Mouse (Mus musculus): Measurements from ENCODE around the gene Zpbp. TPM values are rescaled to one million over a fixed set of nuclear protein-coding genes. Genes with fewer than 3 reads are reported as not detected.
A peak's percentile ranks its signal among the peaks of the same experiment; 100 is the strongest.

Zpbp gene
- polyA plus RNA-seq (2016; fragmentation: Nextera tagmentation; extraction: Ambion mirVana): 0.49 and 0.59 TPM in 2 replicates

- H3K9me3 ChIP-seq: no peaks in the 10 kb centered on the region
- peak; percentile 97 for ATAC-seq (ENCODE audit: low FRiP score)
- H3K36me3 ChIP-seq (replicated peaks): no peaks in the 10 kb centered on the region
- H3K27ac ChIP-seq: peak within 1 kb of the TSS; percentile 38
- 2% methylated on average over 66 of the region's 66 CpGs for WGBS
- H3K4me1 ChIP-seq: no peaks in the 10 kb centered on the region
- H3K4me3 ChIP-seq (replicated peaks): peak within 1 kb of the TSS; percentile 54
- peak within 1 kb of the TSS; percentile 51 for H3K9ac ChIP-seq
- peak within 1 kb of the TSS; percentile 59 for H3K4me2 ChIP-seq
- no peaks in the 10 kb centered on the region for H3K27me3 ChIP-seq
Observed at GRCm38 (mm10) chr11:11461635-11462560, at the start of gene Zpbp, which contains the start of gene Spata48. TSS of gene Zpbp (minus strand) at chr11:11462408. TSS of gene Spata48 (plus strand) at chr11:11462094.

DNA sequence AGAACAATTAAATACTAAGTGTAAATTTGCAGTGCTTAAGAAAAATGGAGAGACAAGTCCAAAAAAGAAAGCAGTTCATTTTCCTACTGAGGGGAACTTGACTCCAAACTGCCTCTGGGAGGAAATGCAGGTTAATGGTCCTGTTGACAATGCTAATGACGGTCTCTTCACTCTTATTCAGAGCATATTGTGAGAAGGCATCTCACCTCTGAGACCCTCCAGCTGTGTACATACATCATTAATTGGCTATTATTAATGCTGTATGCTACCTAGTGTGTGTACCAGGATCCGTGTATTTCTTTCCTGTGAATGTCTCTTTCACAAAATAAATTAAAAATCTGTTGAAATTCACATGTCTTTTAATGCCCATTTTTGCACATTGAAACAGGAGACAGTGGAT lies 47.2 kb upstream of the Zpbp start:
- no peak overlapping the region for H3K4me3 ChIP-seq (replicated peaks)
- H3K9me3 ChIP-seq: no peaks in the 10 kb centered on the region
- no peaks in the 10 kb centered on the region for H3K36me3 ChIP-seq (replicated peaks)
- no peaks in the 10 kb centered on the region for H3K4me1 ChIP-seq
- H3K4me2 ChIP-seq: no peak overlapping the region
- no peak for ATAC-seq (ENCODE audit: low FRiP score)
- no peaks in the 10 kb centered on the region for H3K27me3 ChIP-seq
- no peak overlapping the region for H3K27ac ChIP-seq
- WGBS: 77% methylated on average over 2 of the region's 2 CpGs
- H3K9ac ChIP-seq: no peak overlapping the region

GRCm38 (mm10) chr11:11506187-11506586 lies 44.0 kb upstream of the Zpbp start:
- Histone ChIP-seq H3K4me2 (no peak overlapping the region), H3K9me3 (no peaks in the 10 kb centered on the region), H3K4me1 (no peaks in the 10 kb centered on the region), H3K9ac (no peak overlapping the region), H3K4me3 (replicated peaks) (no peak overlapping the region), H3K27me3 (no peaks in the 10 kb centered on the region), H3K36me3 (replicated peaks) (no peaks in the 10 kb centered on the region), H3K27ac (no peak overlapping the region)
- ATAC-seq (ENCODE audit: low FRiP score): no peak
- WGBS: 87% methylated on average over 2 of the region's 2 CpGs

DNA sequence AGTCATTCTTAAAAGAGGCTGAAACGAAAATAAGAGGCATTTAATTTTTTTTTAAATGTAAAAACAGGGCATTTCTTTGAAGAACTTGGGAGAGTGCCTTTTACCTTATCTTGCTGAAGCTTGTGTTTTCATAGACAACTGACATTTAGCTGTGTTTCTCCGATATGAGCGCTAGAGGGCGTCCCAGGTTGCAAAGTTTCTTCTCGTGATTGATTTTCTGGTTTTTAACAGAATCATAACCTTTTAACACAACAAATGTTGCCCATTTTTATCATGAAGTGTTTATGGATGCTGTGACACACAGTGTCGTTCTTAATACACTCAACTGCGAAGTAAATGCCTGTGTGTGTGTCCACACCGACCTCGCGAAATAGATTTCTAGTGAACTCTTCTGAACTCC lies 37.7 kb upstream of the Zpbp start:
- H3K4me2 ChIP-seq: peak overlapping the region; percentile 19; the same call in 1 of the 2 replicates

DNA sequence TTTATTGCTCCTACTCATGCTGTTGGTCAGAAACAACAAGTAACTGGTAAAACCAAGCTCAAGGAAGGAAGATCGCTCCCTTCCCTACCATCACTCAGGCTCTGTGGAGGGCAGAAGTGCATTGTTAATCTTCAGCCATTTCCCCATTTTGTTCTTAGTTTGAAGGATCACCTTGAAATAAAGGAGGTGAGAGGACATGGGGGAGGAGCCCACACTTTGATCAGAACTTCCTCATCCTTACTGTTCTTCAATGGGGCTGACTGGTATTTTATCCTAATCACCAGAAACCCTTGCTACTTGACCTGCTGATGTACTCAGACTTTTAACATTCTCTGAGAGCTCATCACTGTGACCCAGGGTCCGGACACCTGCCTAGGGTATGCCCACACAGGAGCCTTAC lies 33.5 kb upstream of the Zpbp start:
- H3K9me3 ChIP-seq: no peaks in the 10 kb centered on the region
- H3K27ac ChIP-seq: no peak overlapping the region
- 98% methylated on average over 2 of the region's 2 CpGs for WGBS
- H3K36me3 ChIP-seq (replicated peaks): no peaks in the 10 kb centered on the region
- no peaks in the 10 kb centered on the region for H3K27me3 ChIP-seq
- no peaks in the 10 kb centered on the region for H3K4me1 ChIP-seq
- H3K9ac ChIP-seq: no peak overlapping the region
- H3K4me3 ChIP-seq (replicated peaks): no peak overlapping the region
- ATAC-seq (ENCODE audit: low FRiP score): no peak
- H3K4me2 ChIP-seq: no peak overlapping the region

More for the DNA sequence above, 37.7 kb upstream of the Zpbp start:
- Histone ChIP-seq H3K36me3 (replicated peaks) (no peaks in the 10 kb centered on the region), H3K9ac (no peak overlapping the region), H3K27ac (no peak overlapping the region), H3K9me3 (no peaks in the 10 kb centered on the region), H3K4me1 (no peaks in the 10 kb centered on the region), H3K27me3 (no peaks in the 10 kb centered on the region), H3K4me3 (replicated peaks) (no peak overlapping the region)
- WGBS: 22% methylated on average over 10 of the region's 10 CpGs
- no peak for ATAC-seq (ENCODE audit: low FRiP score)

GRCm38 (mm10) chr11:11492044-11492443 lies 29.8 kb upstream of the Zpbp start:
- no peak for ATAC-seq (ENCODE audit: low FRiP score)
- 72% methylated on average over 5 of the region's 5 CpGs for WGBS
- no peaks in the 10 kb centered on the region for H3K36me3 ChIP-seq (replicated peaks)
- H3K4me3 ChIP-seq (replicated peaks): no peak overlapping the region
- H3K9me3 ChIP-seq: no peaks in the 10 kb centered on the region
- H3K9ac ChIP-seq: no peak overlapping the region
- no peak overlapping the region for H3K4me2 ChIP-seq
- no peaks in the 10 kb centered on the region for H3K27me3 ChIP-seq
- H3K27ac ChIP-seq: no peak overlapping the region
- no peaks in the 10 kb centered on the region for H3K4me1 ChIP-seq

DNA sequence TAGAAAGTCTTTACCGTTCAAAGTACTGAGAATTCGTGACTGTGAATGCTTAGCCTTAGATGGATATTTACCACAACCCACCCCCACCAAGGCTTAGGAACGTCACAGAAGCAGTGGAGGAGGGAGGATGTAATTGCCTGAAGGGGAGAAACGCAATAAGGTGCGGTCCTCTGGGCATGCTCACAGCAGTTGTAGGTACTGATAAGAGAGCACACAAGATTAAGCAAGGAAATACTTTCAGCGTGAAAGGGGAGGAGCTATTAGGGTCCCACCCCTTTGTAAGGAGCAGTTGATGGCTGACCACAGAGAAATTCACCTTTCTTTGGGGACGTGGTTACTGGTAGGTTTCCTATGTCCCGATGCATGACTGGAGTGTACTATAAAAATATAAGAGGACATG lies 22.2 kb upstream of the Zpbp start:
- Histone ChIP-seq H3K4me3 (replicated peaks) (no peak overlapping the region), H3K27me3 (no peaks in the 10 kb centered on the region), H3K36me3 (replicated peaks) (no peaks in the 10 kb centered on the region), H3K9me3 (no peaks in the 10 kb centered on the region), H3K4me2 (no peak overlapping the region), H3K27ac (no peak overlapping the region), H3K4me1 (no peaks in the 10 kb centered on the region), H3K9ac (no peak overlapping the region)
- no peak for ATAC-seq (ENCODE audit: low FRiP score)
- WGBS: 58% methylated on average over 8 of the region's 8 CpGs

- H3K4me2 ChIP-seq: no peak overlapping the region
- H3K27me3 ChIP-seq: no peaks in the 10 kb centered on the region
- ATAC-seq (ENCODE audit: low FRiP score): no peak
- no peaks in the 10 kb centered on the region for H3K36me3 ChIP-seq (replicated peaks)
- no peaks in the 10 kb centered on the region for H3K4me1 ChIP-seq
- no peak overlapping the region for H3K27ac ChIP-seq
- H3K9ac ChIP-seq: no peak overlapping the region
- H3K9me3 ChIP-seq: no peaks in the 10 kb centered on the region
- no peak overlapping the region for H3K4me3 ChIP-seq (replicated peaks)
Observed at GRCm38 (mm10) chr11:11468924-11469323, 6.7 kb upstream of the Zpbp start.

GRCm38 (mm10) chr11:11462561-11462890 lies 318 bp upstream of the Zpbp start:
- Histone ChIP-seq H3K9ac (no peak overlapping the region), H3K27ac (no peak overlapping the region), H3K4me3 (replicated peaks) (peak overlapping the region; percentile 54), H3K36me3 (replicated peaks) (no peaks in the 10 kb centered on the region), H3K4me2 (peak overlapping the region; percentile 59), H3K9me3 (no peaks in the 10 kb centered on the region), H3K4me1 (no peaks in the 10 kb centered on the region), H3K27me3 (no peaks in the 10 kb centered on the region)
- 83% methylated on average over 5 of the region's 5 CpGs for WGBS
- no peak for ATAC-seq (ENCODE audit: low FRiP score)

DNA sequence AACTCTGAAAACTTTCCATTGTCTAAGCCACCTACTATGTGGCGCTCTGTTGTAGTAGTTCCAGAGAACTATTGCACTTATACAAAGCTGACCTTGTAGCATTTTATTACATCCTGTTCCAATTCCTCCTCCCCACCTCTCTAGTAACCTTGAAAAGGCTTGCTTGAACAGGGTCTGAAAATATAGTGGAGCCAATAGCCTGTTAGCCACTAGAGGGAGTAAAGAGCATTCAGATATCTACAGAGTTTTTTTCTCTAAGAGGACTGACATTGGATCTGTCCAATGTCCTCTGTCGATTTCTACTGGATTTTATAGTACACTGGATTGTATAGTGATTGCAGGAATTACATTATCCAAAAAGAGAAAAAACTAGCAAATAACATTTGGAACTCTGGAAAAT lies 7.2 kb downstream of the Zpbp start:
- ATAC-seq (ENCODE audit: low FRiP score): 0 out of 2 replicates have a peak, but pooled peaks have one; percentile 23
- Histone ChIP-seq H3K4me2 (no peak overlapping the region), H3K4me1 (no peaks in the 10 kb centered on the region), H3K4me3 (replicated peaks) (no peak overlapping the region), H3K9ac (no peak overlapping the region), H3K27ac (no peak overlapping the region), H3K36me3 (replicated peaks) (no peaks in the 10 kb centered on the region), H3K9me3 (no peaks in the 10 kb centered on the region), H3K27me3 (no peaks in the 10 kb centered on the region)
- 44% methylated on average over 2 of the region's 2 CpGs for WGBS

DNA sequence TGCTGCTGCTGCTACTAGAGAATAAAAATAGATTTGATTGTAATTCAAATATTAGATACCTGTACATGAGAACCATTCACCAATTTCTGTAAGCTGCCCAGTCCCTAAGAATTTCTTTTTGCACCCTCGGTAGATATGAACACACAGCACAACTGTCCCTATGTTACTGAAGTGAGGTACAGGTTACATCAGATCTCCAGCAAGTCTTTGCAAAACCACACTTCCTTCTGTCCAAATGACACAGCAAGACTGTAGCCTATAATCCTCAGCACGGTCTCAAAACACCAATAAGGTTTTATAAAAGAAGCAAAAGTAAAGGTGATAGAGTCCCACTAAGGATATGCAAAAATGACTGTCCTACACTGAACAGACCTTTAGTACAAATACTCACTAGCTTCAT lies 44.9 kb downstream of the Zpbp start:
- Histone ChIP-seq H3K36me3 (replicated peaks) (no peaks in the 10 kb centered on the region), H3K27me3 (no peaks in the 10 kb centered on the region), H3K27ac (no peak overlapping the region), H3K9me3 (no peaks in the 10 kb centered on the region), H3K4me3 (replicated peaks) (no peak overlapping the region), H3K9ac (no peak overlapping the region), H3K4me1 (no peaks in the 10 kb centered on the region), H3K4me2 (no peak overlapping the region)
- ATAC-seq (ENCODE audit: low FRiP score): no peak
- 80% methylated on average over 2 of the region's 2 CpGs for WGBS

DNA sequence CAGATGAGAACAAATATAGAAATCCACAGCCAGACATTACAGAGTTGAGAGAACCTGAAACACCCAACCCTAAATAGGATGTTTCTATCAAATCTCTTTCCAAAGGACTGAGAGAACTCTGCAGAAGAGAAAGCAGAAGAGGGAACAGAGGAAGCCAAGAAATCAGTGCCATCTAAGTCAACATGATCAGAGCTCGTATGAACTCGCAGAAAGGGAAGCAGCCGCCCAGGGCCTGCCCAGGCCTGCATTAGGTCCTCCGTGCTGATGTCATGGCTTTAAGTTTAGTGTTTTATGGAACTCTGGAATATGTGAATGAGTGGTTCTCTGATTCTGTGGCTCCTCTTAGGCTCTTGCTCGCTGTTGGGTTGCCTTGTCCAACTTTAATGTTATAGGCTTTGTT lies 48.0 kb downstream of the Zpbp start:
- no peaks in the 10 kb centered on the region for H3K36me3 ChIP-seq (replicated peaks)
- no peak overlapping the region for H3K4me2 ChIP-seq
- no peak overlapping the region for H3K9ac ChIP-seq
- H3K27ac ChIP-seq: no peak overlapping the region
- H3K9me3 ChIP-seq: no peaks in the 10 kb centered on the region
- WGBS: 88% methylated on average over 5 of the region's 5 CpGs
- H3K4me3 ChIP-seq (replicated peaks): no peak overlapping the region
- no peaks in the 10 kb centered on the region for H3K4me1 ChIP-seq
- no peaks in the 10 kb centered on the region for H3K27me3 ChIP-seq
- ATAC-seq (ENCODE audit: low FRiP score): no peak

DNA sequence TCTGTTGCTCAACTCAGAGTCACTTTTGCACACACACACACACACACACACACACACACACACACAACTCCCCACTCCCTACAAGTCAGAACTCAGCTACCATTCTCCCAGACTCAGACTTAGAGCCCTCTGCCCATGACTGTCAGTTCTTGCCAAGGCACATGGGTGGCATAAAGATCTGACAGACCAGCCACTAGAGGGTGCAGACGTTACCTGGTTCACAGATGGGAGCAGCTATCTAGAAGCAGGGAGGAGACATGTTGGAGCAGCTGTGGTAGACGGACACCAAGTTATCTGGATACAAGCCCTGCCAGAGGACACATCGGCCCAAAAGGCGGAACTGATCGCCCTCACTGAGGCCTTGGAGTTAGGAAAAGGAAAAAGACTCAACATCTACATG lies 67.5 kb downstream of the Zpbp start:
- Histone ChIP-seq H3K27ac (no peak overlapping the region), H3K9ac (no peak overlapping the region), H3K4me3 (replicated peaks) (no peak overlapping the region), H3K4me2 (no peak overlapping the region), H3K36me3 (replicated peaks) (no peaks in the 10 kb centered on the region), H3K4me1 (no peaks in the 10 kb centered on the region), H3K27me3 (no peaks in the 10 kb centered on the region), H3K9me3 (no peaks in the 10 kb centered on the region)
- WGBS: 79% methylated on average over 5 of the region's 5 CpGs
- ATAC-seq (ENCODE audit: low FRiP score): no peak

All from forebrain, embryonic 12.5 days (tissue).